Mouse (Mus musculus): Measurements from ENCODE around the gene Akap8l.

Akap8l gene

DNA sequence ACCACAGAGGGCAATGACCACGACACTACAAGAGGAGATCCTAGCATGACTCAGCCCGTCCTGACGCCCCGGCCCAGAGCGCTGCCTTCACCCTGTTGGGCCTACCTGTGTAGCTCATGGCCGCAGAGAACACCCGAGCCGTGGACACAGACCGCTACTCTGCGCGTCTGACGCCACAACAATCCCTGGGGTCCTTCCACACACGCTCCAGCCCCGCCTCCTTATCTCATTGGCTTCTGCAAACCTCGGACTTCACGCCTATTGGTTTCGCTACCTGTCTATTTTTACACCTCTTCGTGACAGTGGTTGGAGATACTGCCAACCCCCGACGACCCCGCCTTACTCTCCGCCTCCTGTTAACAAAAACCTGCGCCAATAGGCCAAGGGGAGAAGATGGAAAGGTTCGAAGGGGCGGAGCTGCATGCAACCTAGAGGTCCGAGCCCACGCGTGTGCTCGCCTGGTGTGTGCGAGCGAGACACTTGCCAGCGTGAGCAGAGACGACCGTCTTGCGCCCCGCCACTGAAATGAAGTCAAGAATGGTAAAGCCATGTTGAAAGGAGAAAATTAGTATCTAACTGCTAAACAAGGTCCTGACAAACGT lies at the start of gene Akap8l:
Akap8l (minus strand) TSS at position 226 of the 602 bp plus-strand sequence.
- DNase-seq (ENCODE audit: low spot score), result peak; percentile 96

DNA sequence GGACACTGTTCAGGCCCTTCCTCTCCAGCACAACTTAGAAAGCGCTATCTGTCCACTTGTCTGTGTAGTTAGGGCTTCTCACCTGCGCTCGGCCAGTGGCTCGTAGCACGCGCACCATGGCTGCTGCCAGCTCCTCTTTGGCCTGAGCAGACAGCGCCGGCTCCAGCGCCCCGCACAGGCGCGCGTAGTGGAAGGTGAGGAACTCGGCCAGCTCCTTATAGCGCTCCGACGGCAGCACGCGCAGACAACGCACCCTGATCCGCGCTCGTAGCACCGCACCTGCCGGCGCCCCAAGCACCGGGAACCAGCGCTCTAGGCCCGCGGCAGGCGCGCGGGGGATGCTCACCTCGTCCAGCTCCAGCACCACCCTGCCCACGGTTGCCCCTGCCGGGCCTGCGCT lies 45.9 kb upstream of the Akap8l start:
- no peak for DNase-seq (ENCODE audit: low spot score)

DNA sequence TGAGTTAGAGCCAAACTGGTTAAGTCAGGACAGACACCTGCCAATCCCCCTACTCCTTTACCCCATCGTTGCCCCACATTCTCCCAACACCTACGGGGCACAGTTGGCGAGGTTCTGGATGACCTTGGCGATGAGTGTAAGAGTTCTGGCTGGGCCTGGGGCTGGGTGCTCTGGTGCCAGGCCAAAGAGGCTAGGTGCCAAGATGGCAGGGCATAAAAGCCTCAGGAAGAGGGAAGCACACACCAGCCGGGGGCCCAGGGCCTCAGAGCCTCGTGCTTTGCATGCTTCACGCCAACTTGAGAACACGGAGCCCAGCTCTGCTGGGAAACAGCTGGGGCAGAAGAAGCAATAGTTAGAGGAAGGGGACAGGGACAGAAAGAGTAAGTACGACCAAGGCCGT lies 43.5 kb upstream of the Akap8l start:
- no peak for DNase-seq (ENCODE audit: low spot score)

DNA sequence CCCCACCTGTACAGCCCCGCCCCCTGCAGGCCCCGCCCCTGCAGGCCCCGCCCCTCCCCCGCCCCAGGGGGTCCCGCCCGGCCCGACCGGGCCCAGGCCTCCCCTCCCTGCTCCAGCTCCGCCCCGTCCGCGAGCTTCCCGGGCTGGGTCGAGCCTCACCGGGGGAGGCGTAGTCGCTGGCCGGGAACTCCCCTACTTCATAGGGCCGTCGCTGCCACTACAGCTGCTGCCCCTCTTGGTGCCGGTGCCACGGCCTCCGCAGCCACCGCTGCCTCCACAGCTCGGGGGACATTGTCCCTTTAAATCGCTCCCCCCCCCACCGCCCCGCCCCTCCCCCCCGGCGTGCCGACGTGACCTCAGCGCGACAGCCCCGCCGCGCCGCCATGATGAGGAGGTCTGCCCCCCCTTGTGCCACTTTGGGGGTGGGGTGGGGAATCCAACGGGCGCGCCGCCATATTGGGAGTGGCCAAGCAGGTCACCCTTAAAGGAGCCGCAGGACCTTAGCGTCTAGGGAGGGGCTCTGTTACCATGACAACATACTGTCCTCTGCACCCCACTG lies 38.8 kb upstream of the Akap8l start, which contains the start of gene Wiz:
Wiz (minus strand) TSS at position 339 of the 559 bp plus-strand sequence.
- peak; percentile 90 for DNase-seq (ENCODE audit: low spot score)

DNA sequence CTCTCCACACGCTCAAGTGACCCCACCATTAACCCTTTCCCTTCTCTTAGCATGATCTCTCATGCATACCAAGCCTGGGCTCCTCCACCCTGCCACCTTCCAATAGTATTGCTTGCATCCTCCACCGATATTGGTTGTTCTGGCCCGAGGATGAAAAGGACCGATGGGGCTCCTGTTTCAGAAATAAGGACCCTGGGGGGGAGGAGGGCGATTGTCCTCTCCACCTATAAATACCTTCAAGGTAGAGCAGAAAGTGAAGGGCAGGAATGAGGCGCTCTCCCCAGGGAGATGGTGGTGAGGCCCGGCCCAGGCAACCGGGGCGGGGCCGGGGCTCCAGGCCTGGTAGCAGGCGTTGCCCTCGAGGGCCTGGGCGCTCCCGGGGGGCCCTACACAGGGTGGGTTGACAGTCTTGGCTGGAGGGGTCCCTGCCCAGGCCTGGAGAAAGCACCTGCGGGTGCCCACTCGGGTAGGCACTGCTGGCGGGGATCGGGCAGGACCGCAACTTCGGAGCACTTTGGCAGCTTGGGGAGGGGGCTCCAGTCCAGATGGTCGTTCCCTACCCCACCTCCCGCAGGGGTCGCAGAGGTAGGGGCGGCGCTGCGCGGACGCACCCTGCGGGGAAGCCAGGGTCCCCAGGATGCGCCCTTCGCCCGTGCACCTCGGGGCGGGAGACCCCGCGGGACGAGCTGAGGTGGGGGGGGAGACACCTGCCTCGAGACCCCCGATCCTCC lies 38.1 kb upstream of the Akap8l start:
- no peak for DNase-seq (ENCODE audit: low spot score)

DNA sequence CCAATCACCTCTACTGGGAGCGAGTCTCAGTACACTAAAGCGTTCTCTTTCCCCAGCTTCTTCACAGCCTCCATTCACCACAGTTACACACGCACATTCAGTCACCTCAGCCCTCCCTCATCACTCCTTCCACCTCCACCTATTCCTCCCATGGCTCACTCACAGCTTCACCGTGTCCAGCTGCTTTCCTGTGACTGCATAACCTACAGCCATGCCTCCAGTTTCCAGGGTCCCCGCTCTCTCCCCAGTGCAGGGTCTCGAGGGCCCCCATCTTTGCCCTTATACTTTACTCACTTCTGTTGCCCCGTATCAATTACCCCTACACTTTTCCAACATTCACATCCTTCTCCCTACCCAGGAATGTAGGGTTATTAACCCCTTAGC lies 37.6 kb upstream of the Akap8l start:
- no peak for DNase-seq (ENCODE audit: low spot score)

DNA sequence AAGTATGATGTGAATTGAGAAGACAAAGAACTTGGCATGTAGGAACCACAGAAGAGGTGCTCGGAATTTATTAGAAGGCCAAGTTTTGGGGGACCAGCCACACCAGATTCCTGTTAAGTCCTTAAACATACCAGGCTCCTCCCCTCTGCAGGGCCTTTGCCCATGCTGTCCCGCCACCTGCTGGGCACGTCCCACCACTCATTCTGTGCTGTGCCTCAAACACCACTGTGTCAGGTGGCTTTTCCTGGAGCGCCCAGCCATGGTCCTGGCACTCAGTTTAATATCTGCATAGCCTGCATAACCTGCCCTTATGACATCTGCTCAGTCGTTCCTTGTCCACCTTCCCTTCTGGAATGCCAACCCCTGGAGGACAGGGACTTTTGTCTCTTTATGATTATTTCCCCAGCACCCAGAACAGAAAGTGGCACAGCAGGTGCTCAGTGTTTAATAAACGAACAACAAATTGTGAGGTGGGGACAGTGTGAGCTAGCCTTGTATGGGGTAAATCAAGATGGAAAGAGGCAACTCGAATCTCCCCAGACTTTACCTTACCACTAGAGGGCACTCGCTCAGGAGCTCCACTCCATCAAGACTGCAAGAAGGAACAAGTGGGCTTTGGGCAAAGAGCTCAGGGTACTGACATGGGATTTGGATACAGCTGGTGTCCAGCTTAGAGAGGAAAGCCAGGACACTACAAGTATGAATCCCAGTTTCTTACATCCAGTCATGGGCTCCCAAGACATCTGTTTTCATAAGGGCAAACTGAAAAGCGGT lies 36.4 kb upstream of the Akap8l start:
- no peak for DNase-seq (ENCODE audit: low spot score)

DNA sequence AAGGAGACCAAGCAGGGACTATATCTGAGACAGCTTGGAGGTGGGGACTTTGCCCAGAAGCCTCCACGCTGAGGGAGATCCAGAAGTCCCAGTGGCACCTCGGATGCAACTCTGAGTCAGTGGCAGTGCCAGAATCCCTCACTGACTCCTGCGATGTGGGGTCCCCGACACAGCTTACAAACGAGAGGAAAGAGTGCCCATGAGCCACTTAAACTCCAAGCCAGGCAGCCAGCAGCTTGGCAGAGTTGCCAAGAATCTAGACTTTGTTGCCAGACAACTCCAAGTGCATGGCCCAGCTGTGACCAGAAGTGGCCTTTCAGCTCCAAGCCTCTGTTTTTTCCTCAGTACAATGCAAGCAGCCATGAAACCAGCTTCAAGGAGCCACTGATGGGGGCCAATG lies 33.3 kb upstream of the Akap8l start:
- no peak for DNase-seq (ENCODE audit: low spot score)

DNA sequence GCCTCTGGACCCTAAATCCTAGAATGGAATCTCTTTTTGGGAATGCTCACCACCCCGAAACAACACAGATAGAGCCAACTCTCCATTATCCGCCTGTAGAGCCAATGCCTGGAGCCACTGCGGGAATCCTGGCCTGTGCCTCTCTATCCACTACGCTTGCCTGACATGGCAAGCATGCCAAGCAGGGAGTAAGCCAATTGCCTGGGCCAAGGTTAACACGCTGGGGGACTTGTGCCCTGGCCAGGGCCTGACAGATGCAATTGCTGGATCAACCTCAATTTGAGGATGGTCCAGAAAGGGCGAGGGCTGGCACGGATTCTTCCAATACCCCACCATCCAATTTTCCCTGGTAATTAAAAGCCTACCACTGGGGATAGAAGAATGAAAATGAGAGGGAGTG lies 32.2 kb upstream of the Akap8l start:
- DNase-seq (ENCODE audit: low spot score), result no peak

DNA sequence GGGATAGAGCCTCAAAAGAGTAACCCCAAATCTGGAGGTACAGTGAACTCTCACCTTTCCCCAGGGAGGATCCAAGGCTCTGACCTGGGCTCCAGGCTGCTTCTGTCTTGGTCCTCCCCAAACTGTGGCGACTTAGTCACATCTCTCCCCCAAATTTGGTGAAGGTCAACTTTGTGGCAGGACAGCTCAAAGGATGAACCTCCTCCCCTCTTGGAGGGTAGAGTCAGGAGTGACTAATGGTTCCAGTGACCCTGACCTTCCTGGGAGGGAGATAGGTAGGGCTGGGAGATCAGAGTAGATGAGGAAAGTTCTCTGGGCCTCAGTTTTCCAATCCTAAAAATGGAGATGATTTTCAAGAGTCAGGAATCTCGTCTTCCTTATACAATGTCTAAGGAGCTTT lies 28.4 kb upstream of the Akap8l start:
- no peak for DNase-seq (ENCODE audit: low spot score)

DNA sequence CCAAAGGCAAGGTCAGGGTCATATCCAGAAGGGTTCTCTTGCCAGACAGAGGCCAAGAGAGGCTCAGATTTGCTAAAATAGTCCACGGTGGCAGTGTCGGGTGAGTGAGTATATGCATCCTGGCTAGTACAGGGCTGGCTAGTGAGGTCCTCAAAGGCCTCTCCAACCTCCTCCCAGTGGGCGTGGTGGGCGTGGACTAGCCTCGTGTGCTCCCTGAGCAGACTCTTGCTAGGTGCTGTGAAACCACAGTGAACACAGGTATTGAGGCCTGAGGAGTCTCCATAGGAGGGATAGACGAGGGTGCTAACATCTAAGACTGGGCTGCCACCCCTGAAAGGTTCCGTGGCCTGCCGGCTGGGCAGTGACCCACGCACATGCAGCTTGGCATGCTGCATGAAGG lies 26.7 kb upstream of the Akap8l start:
- DNase-seq (ENCODE audit: low spot score), result no peak

DNA sequence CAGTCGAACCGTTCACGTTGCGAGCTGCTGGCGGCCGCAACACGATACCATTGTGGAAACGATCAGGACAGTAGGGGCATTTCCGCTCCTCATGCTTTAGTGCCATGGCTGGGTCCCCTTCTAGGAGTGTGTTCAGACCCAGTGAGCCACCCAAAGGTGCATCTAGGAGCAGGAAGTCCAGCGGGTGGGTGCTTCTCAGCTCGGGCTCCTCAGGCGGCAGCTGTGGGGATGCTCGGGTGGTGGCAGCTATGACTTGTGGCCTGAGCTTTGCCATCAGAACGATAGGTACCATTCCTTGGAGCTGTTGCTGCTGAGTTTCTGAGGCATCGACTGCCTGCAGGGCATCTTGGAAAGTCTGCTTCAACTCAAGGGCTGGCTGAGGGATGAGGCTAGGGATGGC lies 26.1 kb upstream of the Akap8l start:
- DNase-seq (ENCODE audit: low spot score), result no peak

DNA sequence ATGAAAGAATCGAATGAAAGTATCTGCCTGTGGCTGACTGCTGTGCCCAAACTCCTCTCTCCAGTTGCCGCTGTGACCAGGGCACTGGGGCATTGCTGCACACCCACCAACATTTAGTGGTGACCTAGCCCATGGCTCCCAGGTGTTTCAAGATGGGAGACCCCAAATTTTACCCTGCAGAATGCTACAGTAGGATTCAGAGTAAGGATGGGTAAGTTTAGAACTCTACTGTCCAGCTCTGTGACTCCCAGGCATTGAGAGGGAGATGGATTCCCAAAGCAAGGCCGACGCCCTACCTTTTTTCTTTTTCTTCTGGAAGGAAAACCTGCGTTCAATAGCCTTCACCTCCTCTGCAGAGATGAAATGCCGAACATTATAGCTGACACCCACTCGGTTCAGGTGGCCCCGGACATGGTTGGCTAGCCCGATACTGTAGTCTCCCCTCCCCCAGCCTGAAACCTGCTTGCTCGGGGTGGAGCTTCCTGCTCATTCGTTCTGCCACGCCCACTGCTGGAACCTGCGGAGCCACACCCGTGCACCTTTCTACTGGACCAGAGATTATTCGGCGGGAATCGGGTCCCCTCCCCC lies 18.7 kb upstream of the Akap8l start:
- no peak for DNase-seq (ENCODE audit: low spot score)

DNA sequence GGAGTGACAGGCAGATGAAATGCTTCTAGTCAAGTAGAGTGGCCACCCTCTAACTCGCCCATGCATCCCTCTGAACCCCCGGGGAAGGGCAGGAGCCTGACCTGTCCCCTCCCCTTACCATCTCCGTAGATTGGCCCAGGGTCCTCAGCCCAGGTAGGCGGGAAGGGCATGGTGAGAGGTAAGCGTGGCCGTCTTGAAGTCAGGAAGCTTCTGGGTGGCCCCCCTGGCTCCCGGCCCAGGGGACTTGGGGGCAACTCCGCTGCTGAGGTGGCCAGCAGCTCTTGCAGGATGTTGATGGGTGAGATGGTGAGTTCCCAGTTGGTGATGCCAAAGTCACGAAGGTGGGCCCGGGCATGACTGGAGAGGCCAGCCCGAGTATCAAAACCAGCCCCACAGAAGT lies 17.3 kb upstream of the Akap8l start:
- DNase-seq (ENCODE audit: low spot score), result no peak

DNA sequence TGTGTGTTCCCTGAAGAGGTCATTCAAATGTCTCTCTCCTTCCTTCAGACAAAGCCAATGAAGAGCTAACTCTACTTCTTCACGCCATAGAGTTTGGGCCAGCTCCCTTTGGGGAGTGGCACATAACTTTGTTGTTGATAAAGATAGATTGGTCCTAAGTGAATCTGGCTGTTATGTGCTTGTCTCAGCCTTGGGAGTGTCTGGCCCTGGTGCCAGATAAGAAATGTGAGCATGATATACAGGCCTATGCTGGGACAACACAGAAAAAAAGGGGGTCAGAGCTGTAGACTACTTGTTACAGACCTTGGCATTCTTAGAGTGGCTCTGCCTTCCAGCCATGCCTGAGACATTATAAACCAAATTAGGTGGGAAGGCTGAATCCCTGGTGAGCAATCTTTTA lies 14.9 kb upstream of the Akap8l start:
- DNase-seq (ENCODE audit: low spot score), result peak; percentile 50

DNA sequence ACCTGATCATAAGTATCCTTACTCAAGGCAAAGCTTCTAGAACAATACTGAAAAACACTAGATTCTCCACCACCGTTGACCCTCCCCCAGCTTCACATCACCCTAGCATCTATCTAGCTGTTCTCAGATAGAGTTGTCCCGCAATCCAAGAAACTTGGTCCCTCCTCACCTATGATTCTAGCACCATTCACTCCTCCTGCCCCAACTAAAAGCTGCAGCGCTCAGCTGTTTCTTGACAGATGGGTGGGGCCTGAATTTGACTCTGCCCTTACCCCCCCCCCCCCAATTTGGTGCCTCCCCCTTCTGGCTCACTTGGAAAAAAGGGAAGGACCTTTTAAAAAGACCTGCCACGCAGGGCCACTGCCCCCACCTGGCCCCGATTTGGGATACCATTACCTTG lies 14.4 kb upstream of the Akap8l start:
- no peak for DNase-seq (ENCODE audit: low spot score)

DNA sequence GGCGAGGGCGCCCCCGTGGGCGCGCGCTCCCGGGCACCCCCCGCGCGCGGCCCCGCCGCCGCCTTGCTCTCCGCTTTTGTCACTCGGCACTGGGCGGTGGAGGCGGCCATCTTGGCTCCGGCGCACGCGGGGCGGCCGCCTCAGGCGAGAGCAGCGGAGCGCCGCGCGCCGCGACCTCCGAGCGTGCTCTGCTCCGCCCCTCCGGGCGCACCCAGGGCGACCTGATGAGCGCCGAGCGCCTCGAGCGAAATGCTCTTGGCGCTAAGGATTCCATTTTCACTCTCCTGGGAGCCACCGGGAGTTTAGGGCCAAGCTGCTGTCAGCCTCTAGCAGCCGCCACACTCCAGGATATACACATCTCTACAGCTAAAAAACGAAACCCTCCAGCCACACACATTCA lies 13.9 kb upstream of the Akap8l start:
- DNase-seq (ENCODE audit: low spot score), result peak; percentile 82

DNA sequence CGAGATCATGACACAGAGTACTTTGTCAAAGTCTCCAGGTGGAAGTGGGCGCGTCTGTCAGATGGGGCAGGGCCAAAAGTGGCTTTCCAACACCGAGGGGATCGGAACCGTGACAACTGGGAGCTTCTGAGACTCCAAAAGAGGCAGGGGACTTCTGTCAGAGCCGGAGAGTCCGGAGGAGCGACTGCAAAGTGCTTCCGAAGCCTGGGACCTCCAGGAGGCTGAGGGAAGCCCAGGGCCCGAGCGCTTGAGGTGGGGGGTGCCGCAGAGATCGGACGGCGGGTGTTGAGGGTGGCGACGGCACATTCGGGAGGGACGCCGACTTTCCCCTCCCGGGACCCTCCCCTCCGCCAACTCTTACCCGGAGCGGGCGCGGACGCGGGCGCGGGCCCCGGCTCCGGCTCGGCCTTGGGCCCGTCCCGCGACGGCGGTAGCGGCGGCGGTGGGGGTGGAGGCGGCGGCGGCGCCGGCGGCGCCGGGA lies 13.5 kb upstream of the Akap8l start:
- DNase-seq (ENCODE audit: low spot score), result no peak

DNA sequence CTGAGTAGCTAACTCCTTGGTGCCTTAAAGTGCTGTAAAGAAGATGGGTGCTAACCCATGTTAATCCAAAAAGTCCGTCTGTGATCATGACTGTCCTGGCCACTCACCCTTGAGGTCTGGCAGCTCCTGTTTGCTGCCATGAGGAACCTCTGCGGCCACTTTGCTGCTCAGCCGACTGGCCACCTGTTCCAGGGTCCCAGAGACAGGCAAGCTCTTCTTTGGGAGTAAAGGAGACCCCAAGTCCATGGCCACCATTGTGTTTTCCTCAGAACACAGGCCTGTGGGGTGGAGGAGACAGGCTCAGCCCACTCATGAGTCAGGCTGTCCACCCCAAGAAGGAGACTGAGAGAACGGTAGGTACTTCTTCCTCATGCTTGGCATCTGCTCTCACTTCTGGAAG lies 12.3 kb upstream of the Akap8l start:
- DNase-seq (ENCODE audit: low spot score), result no peak

DNA sequence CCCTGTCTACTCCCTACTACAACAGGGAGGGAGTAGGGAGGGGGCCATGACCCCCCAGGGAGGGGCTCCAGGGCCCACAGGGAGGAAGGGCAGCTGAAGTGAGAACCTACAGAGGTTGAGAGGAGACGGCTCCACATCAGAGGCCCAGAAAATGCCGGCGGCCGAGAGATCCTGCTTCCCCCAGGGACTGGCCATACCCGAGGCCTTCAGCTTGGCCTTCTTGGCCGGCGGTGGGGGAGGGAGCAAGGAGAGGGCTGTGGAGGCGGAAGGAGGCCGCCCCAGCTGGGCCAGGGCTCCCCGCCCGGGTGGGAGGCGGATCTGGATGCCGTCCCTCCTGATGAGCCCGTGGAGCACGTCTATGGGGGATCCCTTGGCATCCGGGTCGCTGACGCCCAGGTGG lies 9.5 kb upstream of the Akap8l start:
- peak; percentile 64 for DNase-seq (ENCODE audit: low spot score)

DNA sequence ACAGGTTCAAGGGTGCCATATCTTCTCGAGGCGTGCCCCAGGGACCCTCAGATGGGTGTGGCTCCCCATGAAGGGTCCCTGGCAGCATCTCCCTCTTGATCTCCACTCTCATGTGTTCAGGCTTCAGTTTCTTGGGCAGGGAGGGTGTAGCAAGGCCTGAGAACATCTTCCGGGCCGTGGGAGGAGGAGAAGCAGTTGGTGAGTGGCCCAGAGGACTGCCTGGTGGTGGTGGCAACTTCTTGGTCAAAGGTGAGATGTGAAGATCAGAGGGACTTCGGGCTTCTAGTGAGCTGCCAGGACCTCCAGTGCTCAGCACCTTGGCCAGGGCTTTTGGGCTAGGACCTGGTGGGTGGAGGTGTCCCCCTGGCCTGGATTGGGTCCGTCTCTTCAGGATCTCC lies 8.5 kb upstream of the Akap8l start:
- DNase-seq (ENCODE audit: low spot score), result no peak

DNA sequence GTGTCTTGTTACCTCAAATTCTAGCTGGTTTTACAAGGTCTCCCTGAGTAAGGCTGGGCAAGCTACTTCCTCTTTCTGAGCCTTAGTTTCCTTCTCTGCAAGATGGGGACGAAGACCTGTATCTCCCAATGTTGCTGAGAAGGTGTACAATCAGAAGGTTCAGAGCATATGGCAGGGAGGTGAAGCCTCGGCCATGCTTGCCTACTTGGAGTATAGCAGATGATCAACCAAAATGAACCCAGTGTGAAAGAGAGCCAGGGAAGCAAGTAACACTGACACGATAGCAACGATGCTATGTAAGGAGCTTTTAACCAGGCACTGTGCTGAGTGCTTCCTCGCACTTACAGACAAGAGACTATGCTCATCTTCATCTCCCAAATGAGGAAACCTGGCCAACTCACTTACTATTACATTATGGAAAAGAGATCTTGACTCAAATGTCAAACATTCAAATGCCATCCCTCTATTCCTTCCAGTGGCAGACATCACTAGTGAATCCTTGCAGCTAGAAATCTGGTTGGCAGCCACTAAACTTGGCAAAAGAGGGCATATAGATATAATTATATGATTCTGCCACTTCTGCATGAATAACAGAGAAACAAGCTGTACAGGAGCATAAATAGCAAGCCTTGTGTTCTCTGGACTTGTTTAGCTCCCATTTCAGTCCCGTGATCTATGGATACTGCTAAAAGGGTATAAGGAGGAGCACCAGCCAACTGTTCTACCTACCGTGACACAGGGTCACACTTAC lies 8.0 kb upstream of the Akap8l start:
- no peak for DNase-seq (ENCODE audit: low spot score)
